Mouse (Mus musculus): ENCODE data around the gene Trim14. TPM values are rescaled to one million over a fixed set of nuclear protein-coding genes. Genes with fewer than 3 reads are reported as not detected.
A peak's percentile ranks its signal among the peaks of the same experiment; 100 is the strongest.

Gene Trim14
- polyA plus RNA-seq, 2 experiments, result 2.5 to 3.3 TPM

GRCm38 (mm10) chr4:46543366-46544050 is 7.6 kb upstream of the Trim14 start:
- H3K36me3 ChIP-seq (ENCODE audit: control insufficient read depth, insufficient read depth, low read length), result no peaks in the 10 kb centered on the region
- 91% methylated on average over 13 of the region's 13 CpGs for WGBS
- no peak overlapping the region for H3K4me2 ChIP-seq (replicated peaks; ENCODE audit: low read depth, low read length, severe bottlenecking)
- no peak for TF ChIP-seq POLR2A (IDR thresholded peaks at IDR 0.05; ENCODE audit: borderline replicate concordance, extremely low read depth, insufficient read depth, insufficient read length)
- H3K4me3 ChIP-seq (replicated peaks; ENCODE audit: low read length), result no peak overlapping the region
- H3K27ac ChIP-seq (replicated peaks; ENCODE audit: low read depth, low read length), result no peak overlapping the region
- no peak for ATAC-seq (ENCODE audit: low FRiP score, low read depth)
- H3K9me3 ChIP-seq (ENCODE audit: control insufficient read depth, low read length), result no peaks in the 10 kb centered on the region
- H3K9ac ChIP-seq (ENCODE audit: low read depth, low read length, severe bottlenecking), result no peak overlapping the region
- DNase-seq (ENCODE audit: low spot score), result no peak
- no peaks in the 10 kb centered on the region for H3K4me1 ChIP-seq (ENCODE audit: control insufficient read depth, insufficient read depth, low read length)
- no peaks in the 10 kb centered on the region for H3K27me3 ChIP-seq (ENCODE audit: control insufficient read depth, insufficient read depth, low read length)

- Histone ChIP-seq H3K4me1 (ENCODE audit: control insufficient read depth, insufficient read depth, low read length) (no peaks in the 10 kb centered on the region), H3K36me3 (ENCODE audit: control insufficient read depth, insufficient read depth, low read length) (no peaks in the 10 kb centered on the region), H3K4me3 (replicated peaks; ENCODE audit: low read length) (no peak overlapping the region), H3K4me2 (replicated peaks; ENCODE audit: low read depth, low read length, severe bottlenecking) (no peak overlapping the region), H3K27me3 (ENCODE audit: control insufficient read depth, insufficient read depth, low read length) (peaks cover 3% of the 10 kb centered on the region), H3K27ac (replicated peaks; ENCODE audit: low read depth, low read length) (no peak overlapping the region), H3K9me3 (ENCODE audit: control insufficient read depth, low read length) (no peaks in the 10 kb centered on the region), H3K9ac (ENCODE audit: low read depth, low read length, severe bottlenecking) (no peak overlapping the region)
- TF ChIP-seq POLR2A (IDR thresholded peaks at IDR 0.05; ENCODE audit: borderline replicate concordance, extremely low read depth, insufficient read depth, insufficient read length), result no peak
- WGBS, result 36% methylated on average over 7 of the region's 9 CpGs
- ATAC-seq (ENCODE audit: low FRiP score, low read depth) (no peak), DNase-seq (ENCODE audit: low spot score) (no peak)
These were observed 5.8 kb upstream of the Trim14 start for GRCm38 (mm10) chr4:46541707-46542106.

GRCm38 (mm10) chr4:46539167-46539566 is 3.2 kb upstream of the Trim14 start:
- H3K27me3 ChIP-seq (ENCODE audit: control insufficient read depth, insufficient read depth, low read length), result peaks cover 26% of the 10 kb centered on the region
- WGBS, result 49% methylated on average over 9 of the region's 9 CpGs

GRCm38 (mm10) chr4:46535094-46535830 is 679 bp downstream of the Trim14 start:
- Histone ChIP-seq H3K27me3 (ENCODE audit: control insufficient read depth, insufficient read depth, low read length) (peaks cover 40% of the 10 kb centered on the region), H3K9ac (ENCODE audit: low read depth, low read length, severe bottlenecking) (peak overlapping the region; percentile 52), H3K36me3 (ENCODE audit: control insufficient read depth, insufficient read depth, low read length) (no peaks in the 10 kb centered on the region), H3K27ac (replicated peaks; ENCODE audit: low read depth, low read length) (no peak overlapping the region), H3K4me1 (ENCODE audit: control insufficient read depth, insufficient read depth, low read length) (peaks cover 8% of the 10 kb centered on the region; the same call in 1 of the 2 replicates), H3K4me3 (replicated peaks; ENCODE audit: low read length) (peak overlapping the region; percentile 49), H3K4me2 (replicated peaks; ENCODE audit: low read depth, low read length, severe bottlenecking) (peak overlapping the region; percentile 72), H3K9me3 (ENCODE audit: control insufficient read depth, low read length) (no peaks in the 10 kb centered on the region)
- 8% methylated on average over 16 of the region's 16 CpGs for WGBS
- DNase-seq (ENCODE audit: low spot score) (no peak), ATAC-seq (ENCODE audit: low FRiP score, low read depth) (no peak)
- no peak for TF ChIP-seq POLR2A (IDR thresholded peaks at IDR 0.05; ENCODE audit: borderline replicate concordance, extremely low read depth, insufficient read depth, insufficient read length)

More at GRCm38 (mm10) chr4:46539167-46539566, 3.2 kb upstream of the Trim14 start:
- no peak overlapping the region for H3K9ac ChIP-seq (ENCODE audit: low read depth, low read length, severe bottlenecking)
- ATAC-seq (ENCODE audit: low FRiP score, low read depth) (no peak), DNase-seq (ENCODE audit: low spot score) (no peak)
- no peak for TF ChIP-seq POLR2A (IDR thresholded peaks at IDR 0.05; ENCODE audit: borderline replicate concordance, extremely low read depth, insufficient read depth, insufficient read length)
- no peak overlapping the region for H3K4me3 ChIP-seq (replicated peaks; ENCODE audit: low read length)
- H3K4me1 ChIP-seq (ENCODE audit: control insufficient read depth, insufficient read depth, low read length), result peaks cover 8% of the 10 kb centered on the region; the same call in 1 of the 2 replicates
- no peak overlapping the region for H3K27ac ChIP-seq (replicated peaks; ENCODE audit: low read depth, low read length)
- no peaks in the 10 kb centered on the region for H3K9me3 ChIP-seq (ENCODE audit: control insufficient read depth, low read length)
- no peaks in the 10 kb centered on the region for H3K36me3 ChIP-seq (ENCODE audit: control insufficient read depth, insufficient read depth, low read length)
- no peak overlapping the region for H3K4me2 ChIP-seq (replicated peaks; ENCODE audit: low read depth, low read length, severe bottlenecking)

GRCm38 (mm10) chr4:46533934-46534720 is 1.8 kb downstream of the Trim14 start:
- 7% methylated on average over 29 of the region's 29 CpGs for WGBS
- Histone ChIP-seq H3K36me3 (ENCODE audit: control insufficient read depth, insufficient read depth, low read length) (no peaks in the 10 kb centered on the region), H3K27ac (replicated peaks; ENCODE audit: low read depth, low read length) (no peak overlapping the region), H3K4me1 (ENCODE audit: control insufficient read depth, insufficient read depth, low read length) (peaks cover 8% of the 10 kb centered on the region; the same call in 1 of the 2 replicates), H3K9ac (ENCODE audit: low read depth, low read length, severe bottlenecking) (no peak overlapping the region), H3K4me3 (replicated peaks; ENCODE audit: low read length) (peak overlapping the region; percentile 7), H3K4me2 (replicated peaks; ENCODE audit: low read depth, low read length, severe bottlenecking) (peak overlapping the region; percentile 25), H3K27me3 (ENCODE audit: control insufficient read depth, insufficient read depth, low read length) (peaks cover 40% of the 10 kb centered on the region), H3K9me3 (ENCODE audit: control insufficient read depth, low read length) (no peaks in the 10 kb centered on the region)
- DNase-seq (ENCODE audit: low spot score) (no peak), ATAC-seq (ENCODE audit: low FRiP score, low read depth) (no peak)
- TF ChIP-seq POLR2A (IDR thresholded peaks at IDR 0.05; ENCODE audit: borderline replicate concordance, extremely low read depth, insufficient read depth, insufficient read length), result no peak
